Mouse (Mus musculus): Measurements from ENCODE around the gene Gon7.

The Gon7 gene

GRCm38 (mm10) chr12:102705906-102706640 lies 51.5 kb downstream of the Gon7 start:
- DNase-seq (ENCODE audit: low spot score), result no peak

GRCm38 (mm10) chr12:102705216-102705871 lies 52.3 kb downstream of the Gon7 start:
- DNase-seq (ENCODE audit: low spot score), result peak; percentile 88

GRCm38 (mm10) chr12:102704457-102705198 lies 53.0 kb downstream of the Gon7 start, which contains the start of gene Itpk1:
Gene Itpk1 (minus strand): TSS chr12:102704930.
- DNase-seq (ENCODE audit: low spot score), result peak; percentile 56

GRCm38 (mm10) chr12:102703921-102704408 lies 53.6 kb downstream of the Gon7 start:
- DNase-seq (ENCODE audit: low spot score), result no peak

GRCm38 (mm10) chr12:102703441-102703840 lies 54.2 kb downstream of the Gon7 start:
- no peak for DNase-seq (ENCODE audit: low spot score)

Data from urinary bladder, postnatal 14 days (tissue).